Mouse (Mus musculus) CH12.LX (cell line): Measurements from ENCODE around the gene Cnpy3. TPM values are rescaled to one million over a fixed set of nuclear protein-coding genes. Genes with fewer than 3 reads are reported as not detected.
"Not testable (repeated sequence)": the region's sequence is repeated elsewhere in the genome, so short reads cannot be mapped to it uniquely, and the experiment has no call there.

Source experiments
- DNase-seq: peaks from one replicate; pipeline ENCODE4 v3.0.0-alpha.2; 2013; ENCODE audit errors: extremely low read depth
- H3K27ac ChIP-seq: 2 replicates; pipeline ENCODE4 v1.5.1; 2012; ENCODE audit warnings: low read depth, mild to moderate bottlenecking, control low read depth, moderate library complexity; ENCODE audit not compliant: insufficient read depth
- H3K27me3 ChIP-seq: replicated peaks from 2 replicates; pipeline ENCODE3; 2012; ENCODE audit warnings: inconsistent platforms
- H3K36me3 ChIP-seq, 2 experiments: replicated peaks in 1 of 2; 2 replicates each; pipeline versions ENCODE3 to v1.6.1; 2012; ENCODE audit warnings: inconsistent platforms in 1 of 2, low read length in 1 of 2, mild to moderate bottlenecking in 1 of 2, mixed read lengths in 1 of 2, moderate library complexity in 1 of 2; ENCODE audit not compliant: control insufficient read depth in 1 of 2, insufficient read depth in 1 of 2
- H3K4me1 ChIP-seq, 2 experiments: 2 replicates each; pipeline ENCODE4 v1.6.1; 2012; ENCODE audit warnings: inconsistent platforms in 1 of 2, moderate library complexity in 1 of 2; ENCODE audit not compliant: insufficient read depth in 2 of 2, control insufficient read depth in 1 of 2
- H3K4me2 ChIP-seq: 2 replicates; pipeline ENCODE4 v1.6.1; 2012; ENCODE audit warnings: low read depth, mild to moderate bottlenecking, control low read depth; ENCODE audit not compliant: poor library complexity, insufficient read depth, severe bottlenecking
- H3K4me3 ChIP-seq, 3 experiments: fragments of 150-350 bp in 1 of 3; sonication (generic) in 1 of 3; replicated peaks in 1 of 3; 2 replicates each; pipeline versions ENCODE3 to v1.5.1; 2011 to 2012; ENCODE audit warnings: low read depth in 2 of 3, low read length in 2 of 3, mild to moderate bottlenecking in 2 of 3, moderate library complexity in 2 of 3, control low read depth in 1 of 3, improper control_type of control experiment in 1 of 3, inconsistent platforms in 1 of 3, mixed read lengths in 1 of 3; ENCODE audit not compliant: poor library complexity in 1 of 3
- H3K79me2 ChIP-seq: replicated peaks from 2 replicates; pipeline ENCODE4 v1.6.1; 2012; ENCODE audit warnings: mild to moderate bottlenecking, moderate library complexity; ENCODE audit not compliant: control insufficient read depth, poor library complexity, insufficient read depth, severe bottlenecking; ENCODE audit errors: extremely low read depth
- H3K9ac ChIP-seq: 2 replicates; pipeline ENCODE4 v1.6.1; 2012; ENCODE audit warnings: low read depth, mild to moderate bottlenecking, control low read depth, moderate library complexity; ENCODE audit not compliant: insufficient read depth
- H3K9me3 ChIP-seq: replicated peaks from 2 replicates; pipeline ENCODE3; 2012; ENCODE audit warnings: low read length, inconsistent platforms, mixed read lengths
- CHD2 ChIP-seq: IDR thresholded peaks from 2 replicates; pipeline ENCODE4 v1.6.1; 2011; ENCODE audit warnings: low read length, improper control_type of control experiment
- CTCF ChIP-seq, 2 experiments: IDR thresholded peaks in 1 of 2; conservative IDR thresholded peaks in 1 of 2; 2 replicates each; pipeline ENCODE4 v1.5.1; 2011 to 2012; ENCODE audit warnings: low read depth in 2 of 2, low read length in 2 of 2, improper control_type of control experiment in 1 of 2, inconsistent platforms in 1 of 2, mild to moderate bottlenecking in 1 of 2, moderate library complexity in 1 of 2
- E2F4 ChIP-seq: IDR thresholded peaks from 2 replicates; pipeline ENCODE4 v1.6.1; 2011; ENCODE audit warnings: low read depth, low read length, improper control_type of control experiment; ENCODE audit not compliant: insufficient replicate concordance
- ETS1 ChIP-seq: conservative IDR thresholded peaks from 2 replicates; pipeline ENCODE4 v1.6.1; 2012; ENCODE audit warnings: low read depth, mild to moderate bottlenecking, inconsistent platforms, low read length, improper control_type of control experiment, moderate library complexity
- HCFC1 ChIP-seq: IDR thresholded peaks from 2 replicates; pipeline ENCODE4 v1.6.1; 2012; ENCODE audit warnings: low read depth, mild to moderate bottlenecking, inconsistent platforms, low read length, improper control_type of control experiment
- IRF4 ChIP-seq: IDR thresholded peaks from 2 replicates; pipeline ENCODE4 v1.6.1; 2014; ENCODE audit warnings: low read depth, mild to moderate bottlenecking, inconsistent platforms, low read length, improper control_type of control experiment
- JUND ChIP-seq: conservative IDR thresholded peaks from 2 replicates; pipeline ENCODE4 v1.6.1; 2011; ENCODE audit warnings: low read depth, low read length, improper control_type of control experiment
- MAFK ChIP-seq: IDR thresholded peaks from 2 replicates; pipeline ENCODE4 v1.6.1; 2011; ENCODE audit warnings: low read length, improper control_type of control experiment; ENCODE audit not compliant: insufficient replicate concordance
- MAZ ChIP-seq: IDR thresholded peaks from 2 replicates; pipeline ENCODE4 v1.6.1; 2012; ENCODE audit warnings: low read depth, mild to moderate bottlenecking, inconsistent platforms, low read length, improper control_type of control experiment, moderate library complexity
- NELFE ChIP-seq: IDR thresholded peaks from 2 replicates; pipeline ENCODE4 v1.6.1; 2011; ENCODE audit warnings: low read depth, low read length, improper control_type of control experiment
- NRF1 ChIP-seq: IDR thresholded peaks from 2 replicates; pipeline ENCODE4 v1.6.1; 2014; ENCODE audit warnings: low read depth, mild to moderate bottlenecking, inconsistent platforms, low read length, improper control_type of control experiment, moderate library complexity
- PAX5 ChIP-seq: IDR thresholded peaks from 2 replicates; pipeline ENCODE4 v1.6.1; 2012; ENCODE audit warnings: low read length, inconsistent platforms, mixed read lengths
- POLR2AphosphoS2 ChIP-seq: IDR thresholded peaks from 2 replicates; pipeline ENCODE4 v1.6.1; 2011; ENCODE audit warnings: low read depth, low read length, improper control_type of control experiment
- RAD21 ChIP-seq: IDR thresholded peaks from 2 replicates; pipeline ENCODE4 v1.6.1; 2011; ENCODE audit warnings: low read depth, mild to moderate bottlenecking, low read length, improper control_type of control experiment, moderate library complexity
- SMC3 ChIP-seq: IDR thresholded peaks from 2 replicates; pipeline ENCODE4 v1.6.1; 2011; ENCODE audit warnings: low read depth, low read length, improper control_type of control experiment
- TBP ChIP-seq: conservative IDR thresholded peaks from 2 replicates; pipeline ENCODE4 v1.6.1; 2011; ENCODE audit warnings: low read depth, low read length, improper control_type of control experiment
- USF2 ChIP-seq: conservative IDR thresholded peaks from 2 replicates; pipeline ENCODE4 v1.6.1; 2011; ENCODE audit warnings: low read depth, low read length, improper control_type of control experiment
- ZC3H11A ChIP-seq: IDR thresholded peaks from 2 replicates; pipeline ENCODE4 v1.6.1; 2012; ENCODE audit warnings: low read depth, mild to moderate bottlenecking, inconsistent platforms, low read length, improper control_type of control experiment
- ZKSCAN1 ChIP-seq: IDR thresholded peaks from 2 replicates; pipeline ENCODE4 v1.6.1; 2012; ENCODE audit warnings: low read depth, inconsistent platforms, low read length, improper control_type of control experiment, borderline replicate concordance
- ZMIZ1 ChIP-seq: IDR thresholded peaks from 2 replicates; pipeline ENCODE4 v1.6.1; 2012; ENCODE audit warnings: low read depth, mild to moderate bottlenecking, inconsistent platforms, low read length, improper control_type of control experiment
- dilution Hi-C: fragments of 300-500 bp; cut with MboI; formaldehyde crosslinking; loops from 2 replicates; pipeline ENCODE4 v1.14.3; 2020; ENCODE audit warnings: low sequenced_read_pairs; ENCODE audit not compliant: extremely low pct_unique_long_range_greater_than_20kb, extremely low pct_ligation_motif_present
- in situ Hi-C: fragments of 300-500 bp; cut with MboI; formaldehyde crosslinking; loops from 3 replicates; pipeline ENCODE4 v1.14.3; 2019; ENCODE audit warnings: low sequenced_read_pairs, low pct_ligation_motif_present, low pct_unique_long_range_greater_than_20kb, mixed read lengths
- polyA plus RNA-seq: library from polyadenylated mRNA; unstranded; fragments of >175 nt; gene quantifications from 2 replicates; pipeline ENCODE4 v1.2.1, GENCODE M21; 2012; ENCODE audit warnings: low read depth; ENCODE audit not compliant: insufficient read length
- total RNA-seq, 2 experiments: library from RNA; depleted of rRNA; stranded (reverse); fragments of 300-350 nt in 1 of 2; fragments of >200 nt in 1 of 2; gene quantifications; 2 replicates each; pipeline ENCODE4 v1.2.3; 2012 to 2014

Cnpy3 gene
- total and polyA plus RNA-seq, 3 experiments = 78.6 to 102 (median 94.8) TPM

DNA sequence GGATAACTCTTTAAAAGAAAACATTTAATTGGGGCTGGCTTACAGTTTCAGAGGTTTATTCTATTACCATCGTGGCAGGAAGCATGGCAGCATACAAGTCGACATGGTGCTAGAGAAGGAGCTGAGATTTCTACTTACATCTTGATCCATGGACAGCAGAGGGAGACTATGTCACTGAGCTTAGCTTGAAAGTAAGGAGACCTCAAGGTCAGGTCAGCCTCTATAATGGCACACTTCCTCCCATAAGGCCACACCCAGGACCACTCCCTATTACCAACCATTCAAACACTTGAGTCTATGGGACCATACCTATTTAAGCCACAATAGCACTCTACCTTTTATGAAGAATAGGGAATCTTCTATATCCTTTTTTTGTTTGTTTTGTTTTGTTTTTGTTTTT is 40.9 kb upstream of the Cnpy3 start:
- Histone ChIP-seq H3K36me3 (peaks cover 0 to 14% of the 10 kb centered on the region in 2 experiments), H3K27me3 (no peaks in the 10 kb centered on the region), H3K9me3 (no peaks in the 10 kb centered on the region), H3K4me2 (no peak overlapping the region), H3K27ac (no peak overlapping the region), H3K79me2 (no peaks in the 10 kb centered on the region), H3K4me1 (peaks cover 3 to 6% of the 10 kb centered on the region in 2 experiments; a peak in 1 of 4 replicates), H3K9ac (no peak overlapping the region), H3K4me3 (no peak overlapping the region)
- no peak for TF ChIP-seq USF2
- TF ChIP-seq SMC3 = peak; percentile 44
- TF ChIP-seq MAFK = no peak
- peak in 1 of 2 experiments; percentile 40; a peak in 2 of 4 replicates for TF ChIP-seq CTCF (conservative IDR thresholded peaks at IDR 0.05 in 1 of 2, IDR thresholded peaks at IDR 0.05 in 1 of 2; ENCODE audit: low read depth in 2 of 2, low read length in 2 of 2)
- TF ChIP-seq RAD21 = peak; percentile 34
- DNase-seq = no peak
- in situ Hi-C loops (no loop called here), dilution Hi-C loops (no loop called here)

DNA sequence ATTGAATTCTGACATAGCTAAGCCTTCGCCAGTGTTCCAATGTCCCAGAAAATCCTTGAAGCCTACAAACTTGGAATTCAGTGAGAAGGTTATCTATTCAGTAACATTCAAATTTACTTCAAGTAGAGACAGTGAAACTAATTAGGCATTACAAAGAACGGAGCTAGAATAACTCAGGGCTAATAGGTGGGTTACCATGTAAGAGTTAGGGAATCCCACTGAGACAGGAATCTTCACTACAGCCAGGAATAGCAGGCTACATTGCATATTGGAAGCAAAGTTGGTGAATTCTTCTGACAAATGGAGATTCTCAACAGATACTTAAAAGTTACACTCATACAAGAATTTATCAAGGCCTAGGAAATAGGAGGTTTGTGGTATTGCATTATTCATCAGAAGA is 36.0 kb upstream of the Cnpy3 start:
- H3K4me3 ChIP-seq, H3K27ac ChIP-seq, H3K4me2 ChIP-seq, H3K27me3 ChIP-seq, H3K4me1 ChIP-seq, dilution Hi-C loops, H3K9me3 ChIP-seq, DNase-seq, H3K79me2 ChIP-seq, H3K36me3 ChIP-seq, H3K9ac ChIP-seq: not testable (repeated sequence)
- in situ Hi-C loops = loop anchor here (10.0 kb wide), 1 partner anchor 97 kb away; no protein-coding TSS in a partner anchor

DNA sequence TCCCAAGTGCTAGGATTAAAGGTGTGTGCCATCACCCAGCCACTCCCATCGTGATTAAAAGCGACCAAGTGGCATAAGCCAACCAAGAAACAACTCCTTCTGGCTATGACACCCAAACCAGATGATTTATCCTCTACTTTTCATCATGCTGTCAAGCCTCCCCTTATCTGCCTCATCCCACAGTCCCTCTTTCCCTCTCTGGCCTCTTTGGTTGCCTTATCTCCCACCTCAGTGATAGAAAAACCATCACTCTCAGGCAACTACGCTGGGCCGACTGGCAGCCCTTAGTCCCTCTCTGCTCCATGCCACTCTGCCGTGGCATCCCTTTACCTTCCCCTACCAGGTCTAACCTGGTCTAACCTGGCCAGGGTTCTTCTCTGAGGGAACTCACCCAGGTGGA is 34.9 kb upstream of the Cnpy3 start:
- no peak overlapping the region for H3K4me2 ChIP-seq
- H3K4me3 ChIP-seq = no peak overlapping the region
- DNase-seq = no peak
- peaks cover 5 to 9% of the 10 kb centered on the region in 2 experiments; a peak in 2 of 4 replicates for H3K4me1 ChIP-seq
- no peaks in the 10 kb centered on the region for H3K9me3 ChIP-seq
- dilution Hi-C loops = no loop called here
- peaks cover 4% of the 10 kb centered on the region for H3K79me2 ChIP-seq
- in situ Hi-C loops = loop anchor here (10.0 kb wide), 1 partner anchor 98 kb away; no protein-coding TSS in a partner anchor
- H3K27ac ChIP-seq = no peak overlapping the region
- H3K27me3 ChIP-seq = no peaks in the 10 kb centered on the region
- TF ChIP-seq TBP (no peak), HCFC1 (no peak), POLR2AphosphoS2 (no peak), CHD2 (no peak), ZMIZ1 (no peak), ZC3H11A (no peak), MAFK (no peak), ETS1 (no peak), USF2 (no peak), MAZ (no peak), CTCF (conservative IDR thresholded peaks at IDR 0.05 in 1 of 2, IDR thresholded peaks at IDR 0.05 in 1 of 2; ENCODE audit: low read depth in 2 of 2, low read length in 2 of 2) (no peak), ZKSCAN1 (no peak), SMC3 (no peak), PAX5 (no peak), JUND (no peak), NELFE (no peak), NRF1 (no peak), E2F4 (no peak), IRF4 (no peak)
- no peaks in the 10 kb centered on the region for H3K36me3 ChIP-seq
- no peak overlapping the region for H3K9ac ChIP-seq
